Mouse (Mus musculus) heart, postnatal 14 days (tissue): Measurements from ENCODE around the gene Csrp1. TPM values are rescaled to one million over a fixed set of nuclear protein-coding genes. Genes with fewer than 3 reads are reported as not detected.

ENCODE experiments used
- DNase-seq, 2 experiments: peaks; one replicate each; pipeline ENCODE4 v3.0.0; 2021 to 2022
- intact Hi-C: fragments of 180-260 bp; cut with DNase I; formaldehyde crosslinking; loops from one replicate; pipeline ENCODE4 v1.15.1; 2025
- total RNA-seq, 2 experiments: library from RNA; stranded (reverse); gene quantifications; 2 replicates each; pipeline ENCODE4 v1.2.3; 2021

Csrp1 gene
- total RNA-seq, 2 experiments from 2014 or later, result 60.3 to 66.0 TPM

DNA sequence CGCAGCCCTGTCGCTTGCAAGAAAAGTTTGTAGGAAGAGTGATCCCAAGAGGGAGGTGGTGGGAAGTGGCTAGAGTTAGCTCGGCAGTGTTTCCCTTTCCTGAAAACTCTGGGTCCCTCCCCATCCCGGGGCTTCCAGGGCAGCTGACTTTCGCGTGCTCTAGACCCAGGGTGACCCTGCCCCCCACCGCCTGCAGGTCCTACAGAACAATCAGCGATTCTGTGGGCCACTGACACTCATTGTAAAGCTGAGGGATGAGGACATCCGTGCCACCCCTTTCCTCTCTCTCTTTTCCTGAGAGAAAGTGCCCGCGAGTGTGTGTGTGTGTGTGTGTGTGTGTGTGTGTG is 9.5 kb downstream of the Csrp1 start:
- no peak for DNase-seq
- intact Hi-C loops, result no loop called here

DNA sequence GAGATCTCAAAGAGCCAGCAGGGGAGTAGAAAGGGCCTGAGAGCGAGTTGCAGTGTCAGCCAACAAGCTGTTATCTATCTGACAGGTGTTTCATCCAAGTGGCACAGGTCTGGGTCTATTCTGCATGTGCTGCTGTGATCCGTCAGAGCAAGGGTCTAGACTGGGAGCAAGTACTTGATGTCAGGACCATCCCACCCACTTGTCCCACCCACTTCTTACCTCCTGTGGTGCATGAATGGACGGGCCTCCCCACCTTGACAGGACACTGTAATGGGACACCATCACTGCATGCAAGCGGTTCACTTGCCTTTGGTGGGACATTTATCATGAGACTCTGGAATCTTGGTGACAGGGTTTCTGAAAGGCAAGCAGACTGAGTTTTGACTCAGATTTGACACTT is 10.0 kb downstream of the Csrp1 start:
- intact Hi-C loops, result no loop called here
- no peak for DNase-seq

DNA sequence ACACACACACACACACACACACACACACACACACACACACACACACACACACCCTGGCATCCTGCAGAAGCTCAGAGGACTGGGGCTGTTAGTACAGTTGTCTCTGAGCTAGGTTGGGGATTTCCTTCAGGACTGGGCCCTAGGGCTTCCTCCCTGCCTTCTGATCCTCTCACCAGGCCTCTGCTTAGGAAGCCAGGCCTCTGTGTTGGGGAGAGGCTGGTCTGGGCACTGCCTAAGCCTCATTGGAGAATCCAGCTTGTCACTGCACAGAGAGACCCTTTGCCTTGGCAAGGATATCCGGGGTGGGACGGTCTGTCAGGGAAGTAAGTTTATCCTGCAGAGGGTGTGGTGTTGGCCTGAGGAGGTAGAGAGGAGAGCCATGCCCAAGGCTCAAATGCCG is 10.4 kb downstream of the Csrp1 start:
- intact Hi-C loops, result no loop called here
- no peak for DNase-seq

- no peak for DNase-seq
- intact Hi-C loops, result no loop called here
Observed at GRCm38 (mm10) chr1:135731393-135731792, 11.5 kb downstream of the Csrp1 start.

GRCm38 (mm10) chr1:135731897-135732684 is 12.2 kb downstream of the Csrp1 start:
- intact Hi-C loops, result no loop called here
- no peak for DNase-seq

DNA sequence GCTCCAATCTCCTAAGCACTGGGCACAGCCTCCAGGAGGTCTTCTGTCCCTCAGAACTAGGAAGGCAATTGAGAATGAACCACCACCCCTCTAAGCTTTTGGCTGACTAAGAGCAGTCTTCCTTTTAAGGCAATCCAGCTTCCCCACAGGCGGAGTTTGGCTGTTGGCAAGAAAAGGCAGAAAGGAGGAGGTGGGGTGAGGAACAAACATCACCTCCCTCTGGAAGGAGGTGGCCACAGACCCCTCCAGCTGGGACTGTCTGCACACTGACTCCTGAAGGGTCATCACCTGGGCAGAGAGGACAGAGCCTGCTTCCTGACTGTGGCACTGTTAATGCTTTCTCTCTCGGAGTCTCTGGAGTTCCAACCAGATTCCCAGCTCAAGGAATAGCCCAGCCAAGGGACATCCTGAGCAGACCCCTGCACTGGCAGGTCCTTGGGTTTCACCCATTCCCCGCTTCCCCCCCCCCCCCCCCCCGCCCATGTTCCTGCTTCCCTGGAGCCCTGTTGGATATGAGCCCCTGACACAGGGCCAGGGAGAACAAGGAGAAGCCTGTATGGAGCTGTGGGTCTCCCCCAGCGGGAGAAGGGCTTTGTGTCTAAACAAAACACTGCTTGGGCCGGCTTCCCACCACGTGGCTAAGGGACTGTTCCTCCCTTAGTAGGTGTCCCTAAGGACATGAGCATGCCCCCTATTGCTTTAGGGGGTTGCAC is 14.5 kb downstream of the Csrp1 start:
- peak; percentile 45 to 64 for DNase-seq
- intact Hi-C loops, result no loop called here

DNA sequence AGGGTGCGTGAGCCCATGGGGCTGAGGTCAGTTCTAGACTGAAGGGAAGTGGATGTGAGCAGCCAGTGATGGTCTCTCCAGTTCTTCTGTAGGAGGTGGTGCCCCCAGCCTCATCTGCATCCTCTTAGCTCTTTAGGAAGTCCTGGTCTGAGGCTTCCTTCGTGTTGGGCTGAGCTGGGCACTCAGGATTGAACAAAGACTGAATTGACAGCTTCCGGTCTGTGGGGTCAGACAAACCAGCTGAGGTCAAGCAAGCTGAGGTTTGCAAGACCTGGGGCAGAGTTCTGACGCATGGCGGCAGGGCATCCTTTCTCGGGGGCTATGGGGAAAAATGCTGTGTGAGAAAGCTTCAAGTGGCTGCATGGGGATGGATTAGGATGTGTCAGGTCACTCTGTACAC is 15.6 kb downstream of the Csrp1 start:
- DNase-seq, result no peak
- intact Hi-C loops, result no loop called here

DNA sequence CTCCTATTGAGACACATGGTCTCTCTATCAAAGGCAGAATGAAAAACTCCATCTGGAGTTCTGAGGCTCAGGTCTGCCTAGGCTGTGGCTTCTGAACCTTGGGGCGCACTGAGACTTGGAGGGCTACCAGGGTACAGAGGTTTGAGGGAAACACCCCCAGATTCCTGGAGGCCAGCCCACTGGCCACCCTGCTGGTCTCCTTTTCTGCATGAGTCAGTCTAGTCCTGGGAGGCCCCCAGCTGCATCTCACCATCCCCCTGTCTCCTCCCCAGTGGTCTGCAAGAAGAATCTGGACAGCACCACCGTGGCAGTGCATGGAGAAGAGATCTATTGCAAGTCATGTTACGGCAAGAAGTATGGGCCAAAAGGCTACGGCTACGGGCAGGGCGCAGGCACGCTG is 25.1 kb downstream of the Csrp1 start:
- no peak for DNase-seq
- intact Hi-C loops, result no loop called here

DNA sequence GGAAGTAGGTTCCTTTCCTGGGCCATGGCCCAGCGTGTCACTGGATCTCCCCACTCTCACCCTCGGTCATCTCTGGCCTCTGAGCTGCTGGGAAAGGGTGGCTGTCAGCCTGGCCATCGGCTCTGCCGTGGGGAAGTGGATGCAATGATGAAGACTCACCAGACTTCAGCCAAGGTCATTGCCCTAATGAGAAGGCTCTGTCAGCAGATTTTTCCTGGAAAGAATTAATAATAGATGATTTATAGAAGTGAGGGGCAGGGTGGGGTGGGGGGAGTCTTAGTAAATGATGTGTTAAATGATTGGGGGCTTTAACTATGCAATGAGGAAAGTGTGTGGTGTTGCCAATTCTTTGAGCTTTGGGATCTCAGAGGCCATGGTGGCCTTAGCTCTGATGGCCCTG is 26.4 kb downstream of the Csrp1 start:
- intact Hi-C loops, result no loop called here
- DNase-seq, result no peak

DNA sequence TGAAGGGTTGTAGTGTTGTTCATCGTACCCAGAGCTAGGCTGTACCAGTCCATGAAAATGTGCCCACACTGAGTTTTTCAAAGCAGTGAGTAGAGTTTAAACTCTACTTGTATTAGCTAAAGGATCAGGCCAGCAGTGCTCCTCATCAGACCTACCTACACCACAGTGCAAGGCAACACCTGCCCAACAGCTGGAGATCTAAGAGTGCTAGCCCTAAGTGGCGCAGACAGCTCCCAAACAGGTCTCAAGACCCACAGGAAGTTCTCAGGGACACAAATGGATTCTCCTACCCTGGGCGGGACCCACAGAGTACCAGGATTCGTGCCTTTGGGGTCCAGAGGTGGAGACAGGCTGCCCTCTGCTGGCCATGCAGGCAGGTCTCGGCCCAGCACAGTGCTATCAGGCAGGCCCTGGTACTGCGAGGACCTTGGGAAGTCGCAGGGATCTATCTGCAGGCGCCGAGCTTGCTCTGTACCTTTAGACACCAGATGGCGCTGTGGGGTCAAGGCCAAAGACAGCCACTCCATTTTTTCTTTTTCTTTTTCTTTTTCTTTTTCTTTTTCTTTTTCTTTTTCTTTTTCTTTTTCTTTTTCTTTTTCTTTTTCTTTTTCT is 33.0 kb downstream of the Csrp1 start:
- DNase-seq, result peak; percentile 92 to 98
- intact Hi-C loops, result loop anchor here (1.0 kb wide), 2 partner anchors 28 to 34 kb away; no protein-coding TSS in a partner anchor

DNA sequence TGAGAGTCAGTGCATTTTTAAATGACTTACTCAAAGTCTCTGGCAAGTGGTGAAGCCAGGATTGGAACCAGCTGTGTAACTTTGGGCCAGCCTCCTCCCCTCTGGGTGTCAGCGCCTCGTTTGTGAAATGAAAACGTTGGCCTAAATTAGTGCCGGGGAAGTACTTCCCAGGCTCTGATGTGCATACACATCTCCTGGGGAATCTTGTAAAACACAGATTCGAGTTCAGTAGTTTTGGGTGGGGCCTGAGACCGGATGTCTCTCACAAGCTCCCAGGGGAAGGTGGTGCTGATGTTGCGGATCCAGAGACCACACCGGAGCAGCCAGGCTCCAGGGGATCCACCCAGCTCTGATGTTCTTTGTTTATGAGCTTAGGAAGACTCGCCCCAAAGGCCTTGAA is 35.4 kb downstream of the Csrp1 start:
- intact Hi-C loops, result no loop called here
- peak; percentile 65 to 77 for DNase-seq

GRCm38 (mm10) chr1:135755913-135756312 is 36.1 kb downstream of the Csrp1 start:
- intact Hi-C loops, result no loop called here
- DNase-seq, result no peak

DNA sequence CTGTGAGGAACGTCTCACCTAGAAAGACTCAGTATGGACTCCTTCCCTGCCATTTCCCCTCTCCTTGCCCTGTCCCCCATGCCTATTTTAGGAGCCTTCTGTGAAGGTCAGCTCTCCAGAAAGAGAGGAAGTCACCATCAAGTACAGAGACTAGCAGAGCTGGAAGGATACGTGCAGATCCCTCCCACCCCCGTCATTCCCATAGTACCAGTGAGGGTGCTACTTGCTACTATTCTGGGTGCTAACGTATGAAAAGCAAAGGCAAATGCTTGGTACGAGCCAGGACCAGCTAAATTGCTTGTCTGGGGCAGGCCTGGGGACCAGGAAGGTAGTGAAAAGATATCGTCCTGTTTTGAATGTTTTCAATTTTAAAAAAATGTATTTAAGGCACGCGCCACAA is 37.4 kb downstream of the Csrp1 start:
- intact Hi-C loops, result no loop called here
- DNase-seq, result no peak

- no peak for DNase-seq
- intact Hi-C loops, result no loop called here
Observed at GRCm38 (mm10) chr1:135759685-135760084, 39.8 kb downstream of the Csrp1 start.

- intact Hi-C loops, result no loop called here
- no peak for DNase-seq
Observed at GRCm38 (mm10) chr1:135760216-135760615, 40.4 kb downstream of the Csrp1 start.

DNA sequence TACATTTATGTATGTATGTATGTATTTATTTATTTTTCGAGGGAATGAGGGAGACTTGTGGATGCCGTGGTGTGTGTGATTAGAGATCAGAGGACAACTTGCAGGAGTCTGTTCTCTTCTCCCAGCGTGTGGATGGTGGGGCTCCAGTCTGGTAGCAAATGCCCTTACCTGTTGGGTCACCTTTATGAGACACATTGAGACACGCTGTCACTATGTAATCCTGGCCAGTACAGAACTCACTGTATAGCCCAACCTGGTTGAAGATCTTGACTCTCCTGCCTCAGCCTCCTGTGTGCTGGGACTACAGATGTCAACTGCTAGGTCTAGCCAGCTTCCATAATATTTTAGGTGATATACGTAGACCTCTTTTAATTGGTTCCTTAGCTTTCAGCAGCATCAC is 41.9 kb downstream of the Csrp1 start:
- DNase-seq, result no peak
- intact Hi-C loops, result no loop called here

- peak; percentile 43 to 55 for DNase-seq
- intact Hi-C loops, result no loop called here
Observed at GRCm38 (mm10) chr1:135763503-135764205, 43.8 kb downstream of the Csrp1 start.

- intact Hi-C loops, result no loop called here
- no peak for DNase-seq
Observed at GRCm38 (mm10) chr1:135764206-135764528, 44.3 kb downstream of the Csrp1 start.

DNA sequence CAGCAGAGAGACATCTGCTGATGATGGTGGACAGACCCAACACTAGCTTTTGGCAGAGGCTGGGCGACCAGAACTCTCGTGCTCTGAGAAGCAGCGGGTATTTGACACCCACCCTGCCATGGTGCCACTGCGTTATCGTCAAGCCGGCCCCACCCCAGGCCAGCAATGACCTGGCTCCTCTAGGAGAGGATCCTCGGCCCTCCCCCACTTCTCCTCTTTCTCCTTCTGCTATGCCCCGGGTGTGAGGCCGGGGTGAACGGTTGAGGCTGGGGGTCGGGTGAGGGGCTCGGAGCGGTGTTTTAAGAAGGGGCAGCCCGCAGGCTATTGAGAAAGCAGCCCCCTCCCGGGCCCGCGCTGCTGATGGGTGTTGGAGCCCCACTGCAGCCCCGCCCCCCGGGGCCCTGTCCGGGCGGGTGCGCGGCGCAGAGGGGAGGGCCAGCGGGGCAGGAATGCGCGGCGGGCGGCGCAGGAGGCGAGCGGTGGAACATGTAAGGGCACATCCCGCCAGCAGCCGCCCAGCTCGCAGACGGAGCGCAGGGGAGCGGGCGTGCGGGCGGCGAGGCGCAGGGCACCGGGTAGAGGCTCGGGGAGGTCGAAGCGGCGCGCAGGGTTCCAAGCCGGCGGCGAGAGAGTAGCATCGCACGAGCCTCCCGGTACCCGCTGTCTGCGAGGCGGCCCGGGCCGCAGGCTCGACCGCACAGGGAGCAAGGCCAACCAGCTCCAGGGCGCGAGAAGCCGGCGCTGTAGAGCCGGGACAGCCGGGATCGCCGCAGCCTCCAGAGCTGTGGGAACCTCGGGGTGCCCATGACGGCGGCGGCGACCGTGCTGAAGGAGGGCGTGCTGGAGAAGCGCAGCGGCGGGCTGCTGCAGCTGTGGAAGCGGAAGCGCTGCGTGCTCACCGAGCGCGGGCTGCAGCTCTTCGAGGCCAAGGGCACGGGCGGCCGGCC is 46.1 kb downstream of the Csrp1 start, which contains the start of gene Phlda3:
Phlda3 (plus strand) TSS at position 475 of the 947 bp plus-strand sequence.
- intact Hi-C loops, result loop anchor here (1.0 kb wide), 1 partner anchor 13 kb away; the partner anchor contains the start of gene Tnni1
- peak; percentile 87 to 90 for DNase-seq
